Mouse (Mus musculus) left cerebral cortex, adult 2 months (tissue): ENCODE measurements at regions not wholly inside any gene's neighbourhood (a gene's known extent, or its start where the extent isn't known, plus 50 kb on each side); places are given as distances from the start of the nearest gene placed in this dataset.
A peak's percentile ranks its signal among the peaks of the same experiment; 100 is the strongest.

ENCODE experiments used
- DNase-seq, 2 experiments: peaks; one replicate each; pipeline ENCODE4 v3.0.0; 2021 to 2022; ENCODE audit warnings: low spot score in 2 of 2, mixed read lengths in 1 of 2; ENCODE audit errors: extremely low spot score in 1 of 2
- H3K27ac ChIP-seq: fragments of 200-600 bp; 2 replicates; pipeline ENCODE4 v1.8.1; 2022
- H3K4me3 ChIP-seq: fragments of 200-600 bp; 2 replicates; pipeline ENCODE4 v1.8.1; 2022
- CTCF ChIP-seq: fragments of 200-600 bp; IDR thresholded peaks from 2 replicates; pipeline ENCODE4 v1.8.1; 2022; ENCODE audit warnings: antibody characterized with exemption, mild to moderate bottlenecking, moderate library complexity
- intact Hi-C: fragments of 180-260 bp; cut with DNase I; formaldehyde crosslinking; loops from one replicate; pipeline ENCODE4 v1.15.1; 2025

DNA sequence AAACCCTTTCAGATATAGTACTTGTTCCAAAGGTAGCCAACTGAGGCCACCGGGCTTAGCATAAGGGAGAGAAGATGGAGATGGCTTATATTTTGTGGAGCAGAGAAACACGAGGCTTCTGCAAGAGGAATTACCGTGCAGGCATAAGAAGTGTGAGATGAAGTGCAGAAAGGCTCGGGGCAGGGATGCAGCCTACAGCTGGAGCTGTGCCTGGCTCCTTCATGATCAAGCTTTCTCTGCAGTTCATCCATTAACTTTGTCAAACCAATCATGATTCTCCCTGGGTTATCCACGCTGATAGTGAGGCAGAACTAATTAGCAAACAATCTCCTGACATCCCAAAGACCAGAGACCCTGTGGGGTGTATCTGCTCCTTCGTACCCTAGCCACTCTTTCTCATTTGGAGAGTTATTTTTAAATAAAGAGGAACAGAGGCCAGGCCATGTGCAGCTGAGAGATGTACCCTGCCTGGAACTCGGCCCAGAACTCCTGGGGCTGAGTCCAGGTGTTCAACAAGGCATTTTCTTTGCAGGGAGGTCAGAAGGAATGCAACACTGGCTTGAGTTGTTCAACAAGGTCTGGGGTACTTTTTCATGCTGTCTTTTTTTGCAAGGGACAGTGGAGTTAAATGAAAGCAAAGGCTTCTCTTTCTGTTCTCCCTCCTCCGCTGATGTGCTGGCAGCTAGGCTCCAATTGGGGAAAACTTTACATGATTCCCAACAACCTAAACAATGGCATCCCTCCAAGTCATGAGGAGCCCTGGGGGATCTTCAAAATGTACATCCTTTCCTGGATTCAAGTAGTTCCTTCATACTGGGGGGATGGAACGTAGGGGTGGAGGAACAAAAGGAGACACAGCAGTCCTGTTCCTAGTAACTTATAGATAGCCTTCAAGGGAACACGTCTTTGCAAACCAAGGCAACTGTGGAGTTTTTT is 610.4 kb upstream of the Fam92a start:
- DNase-seq: no peak
- Histone ChIP-seq H3K4me3 (no peak overlapping the region), H3K27ac (no peak overlapping the region)
- TF ChIP-seq CTCF: no peak
- intact Hi-C loops: no loop called here

DNA sequence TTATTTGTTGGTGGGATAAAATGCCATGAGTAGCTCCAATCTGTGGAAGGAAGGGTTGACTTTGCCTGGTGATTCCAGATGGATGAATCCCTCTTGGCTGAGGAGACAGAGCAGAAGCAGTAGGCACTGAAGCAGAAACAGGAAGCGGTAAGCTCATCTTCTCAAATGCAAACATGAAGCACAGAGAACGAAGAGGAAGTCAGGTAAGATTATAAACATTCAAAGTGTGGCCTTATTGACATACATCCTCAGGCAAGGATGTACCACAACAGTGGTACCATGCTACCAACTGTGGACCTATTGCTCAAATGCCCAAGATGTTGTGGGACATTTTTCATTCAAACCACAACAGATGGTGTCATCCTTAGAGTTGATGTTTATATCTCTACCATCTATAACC is 608.4 kb upstream of the Fam92a start:
- Histone ChIP-seq H3K4me3 (no peak overlapping the region), H3K27ac (no peak overlapping the region)
- TF ChIP-seq CTCF: no peak
- intact Hi-C loops: no loop called here
- no peak for DNase-seq

DNA sequence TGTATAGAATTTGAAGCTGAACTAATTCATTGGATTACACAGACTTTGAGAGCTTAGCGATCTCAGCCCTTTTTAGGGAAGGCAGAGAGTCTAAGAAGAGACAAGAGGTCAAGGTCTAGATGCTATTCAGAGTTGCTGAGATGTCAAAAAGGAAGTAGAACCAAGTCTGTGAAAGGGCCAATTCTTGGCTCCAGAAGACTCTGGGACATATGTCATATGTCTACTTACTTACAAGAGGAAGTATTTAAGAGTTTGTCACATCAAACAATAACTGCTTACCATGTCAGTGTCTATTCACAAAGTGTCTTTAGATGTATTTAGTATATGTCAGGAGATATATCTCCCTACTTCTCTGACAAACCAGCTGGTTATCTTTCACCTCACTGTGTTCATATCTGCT is 607.4 kb upstream of the Fam92a start:
- Histone ChIP-seq H3K27ac (no peak overlapping the region), H3K4me3 (no peak overlapping the region)
- intact Hi-C loops: no loop called here
- no peak for DNase-seq
- no peak for TF ChIP-seq CTCF

DNA sequence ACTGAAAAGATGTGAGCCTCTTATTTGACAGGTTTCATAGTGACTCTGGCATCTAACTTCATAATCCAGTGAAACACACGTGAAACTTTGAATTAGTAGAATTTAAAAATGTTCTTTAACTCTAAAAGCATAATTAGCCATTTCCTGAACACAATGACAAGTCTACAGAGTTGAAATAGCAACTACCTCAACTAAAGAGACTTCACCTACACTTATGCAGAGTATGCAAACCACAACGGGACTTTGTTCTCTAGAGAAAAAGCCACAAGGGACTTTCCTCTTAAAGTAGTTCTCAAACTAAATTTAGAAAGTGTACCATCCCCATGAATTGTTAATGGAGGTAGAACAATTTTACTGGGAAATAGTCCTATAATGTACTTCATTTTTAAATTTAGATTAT is 606.3 kb upstream of the Fam92a start:
- DNase-seq: no peak
- intact Hi-C loops: no loop called here
- Histone ChIP-seq H3K27ac (no peak overlapping the region), H3K4me3 (no peak overlapping the region)
- no peak for TF ChIP-seq CTCF

DNA sequence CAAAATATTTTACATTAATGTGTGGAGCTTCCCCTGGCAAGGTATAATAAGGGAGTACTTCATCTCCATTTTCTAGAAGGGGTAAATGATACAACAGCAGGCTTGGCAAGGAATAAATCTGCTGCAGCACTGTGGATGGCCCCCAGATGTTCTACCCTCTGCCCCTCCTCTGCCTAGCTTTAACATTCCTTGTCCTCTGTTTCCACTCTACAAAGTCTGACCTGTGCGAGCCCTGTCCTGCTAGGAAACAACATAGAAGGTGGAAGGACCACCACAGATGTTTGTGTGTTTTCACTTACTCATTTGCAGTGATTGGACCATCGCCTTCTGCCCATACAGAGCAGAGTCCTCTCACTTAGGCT is 604.4 kb upstream of the Fam92a start:
- DNase-seq: no peak
- H3K4me3 ChIP-seq: no peak overlapping the region
- TF ChIP-seq CTCF: no peak
- intact Hi-C loops: no loop called here
- H3K27ac ChIP-seq: no peak overlapping the region

DNA sequence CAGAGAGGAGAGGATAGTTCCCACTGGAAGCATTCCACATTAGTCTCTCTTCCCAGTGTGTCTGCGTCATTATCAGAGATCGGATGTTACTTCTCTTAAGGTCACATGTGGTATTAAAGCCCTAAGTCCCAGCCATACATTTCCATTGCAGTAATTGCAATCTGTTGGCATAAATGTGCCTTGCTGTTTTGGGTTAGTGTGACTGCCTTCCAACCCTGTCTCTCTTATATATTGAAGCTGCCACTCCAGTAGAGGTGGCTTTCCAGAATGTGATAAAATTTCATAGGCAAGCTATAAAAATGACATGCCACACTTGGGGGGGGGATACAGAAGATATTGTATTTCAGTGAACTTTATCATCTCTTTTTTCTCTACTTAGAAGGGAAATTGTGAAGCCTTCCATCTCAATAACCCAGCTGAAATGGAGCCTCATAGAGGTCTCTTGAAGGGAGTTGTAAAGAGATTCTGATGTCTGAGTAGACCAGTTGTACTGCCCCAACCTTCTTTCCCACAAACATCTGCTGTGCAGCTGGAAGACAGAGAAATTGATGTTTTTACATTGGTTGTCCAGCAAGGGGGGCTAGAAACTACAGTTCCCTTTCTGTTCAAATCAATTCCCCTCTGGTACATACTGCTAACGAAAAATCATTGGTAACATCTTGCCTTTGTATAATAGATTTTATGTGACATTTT is 603.9 kb upstream of the Fam92a start:
- no peak overlapping the region for H3K27ac ChIP-seq
- H3K4me3 ChIP-seq: no peak overlapping the region
- TF ChIP-seq CTCF: peak; percentile 13
- DNase-seq: no peak
- intact Hi-C loops: no loop called here

DNA sequence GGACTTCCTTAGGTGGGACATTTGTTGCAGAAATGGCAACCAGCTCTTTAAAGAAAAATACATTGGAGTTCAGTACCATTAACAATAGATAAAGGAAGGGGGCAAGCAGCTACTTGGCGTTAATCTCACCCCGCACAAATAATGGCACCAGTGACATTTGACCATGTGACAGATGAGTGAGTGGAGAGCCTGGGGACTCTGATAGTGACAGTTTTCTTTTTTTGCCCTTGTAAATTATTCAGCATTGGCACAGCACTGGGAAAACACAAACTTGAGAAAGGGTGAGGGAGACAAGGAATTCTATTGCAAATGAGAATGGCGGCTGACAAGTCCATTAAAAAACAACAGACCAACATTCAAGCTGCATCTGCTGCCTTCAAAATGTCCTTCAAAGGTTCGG is 603.3 kb upstream of the Fam92a start:
- no peak for DNase-seq
- no peak overlapping the region for H3K4me3 ChIP-seq
- intact Hi-C loops: no loop called here
- no peak for TF ChIP-seq CTCF
- H3K27ac ChIP-seq: no peak overlapping the region

DNA sequence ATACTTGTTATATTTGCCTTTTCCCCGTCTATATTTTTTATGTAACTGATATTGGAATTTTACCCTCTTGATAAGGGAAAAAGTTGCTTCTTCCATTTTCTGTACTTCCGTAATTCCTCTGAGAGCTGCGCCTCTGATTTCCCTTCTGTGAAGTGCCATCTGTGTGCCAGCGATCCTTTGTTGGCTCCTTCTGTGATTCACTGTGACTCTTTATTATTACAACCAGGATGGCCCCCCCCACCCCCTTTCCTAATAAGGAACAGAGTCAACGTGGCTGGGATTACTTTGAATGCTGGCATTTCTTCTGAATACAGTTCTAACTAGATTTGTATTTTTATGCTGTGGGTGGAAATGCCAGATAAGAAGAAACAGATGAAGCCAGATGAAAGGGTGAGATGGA is 602.9 kb upstream of the Fam92a start:
- no peak for DNase-seq
- no peak overlapping the region for H3K4me3 ChIP-seq
- H3K27ac ChIP-seq: no peak overlapping the region
- intact Hi-C loops: no loop called here
- TF ChIP-seq CTCF: no peak

DNA sequence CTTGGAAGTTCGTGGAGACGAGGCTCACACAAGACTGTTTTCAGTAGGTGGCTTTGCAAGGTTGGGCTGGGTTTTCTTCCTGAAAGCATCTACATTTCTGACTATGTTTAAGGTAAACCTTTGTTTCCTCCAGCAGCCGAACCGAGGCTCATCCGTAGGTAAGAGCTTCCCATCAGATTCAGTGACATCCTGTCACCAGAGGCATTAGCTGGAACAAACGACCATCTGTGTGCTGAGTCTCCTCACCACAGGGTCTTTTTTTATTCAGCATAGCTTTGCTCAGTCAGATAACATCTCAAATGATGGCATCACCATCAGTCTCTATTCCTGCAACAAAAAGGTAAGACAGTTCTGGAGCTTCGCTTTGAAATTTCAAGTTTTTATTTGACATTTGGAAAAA is 601.4 kb upstream of the Fam92a start:
- DNase-seq: no peak
- TF ChIP-seq CTCF: no peak
- intact Hi-C loops: no loop called here
- H3K4me3 ChIP-seq: no peak overlapping the region
- no peak overlapping the region for H3K27ac ChIP-seq

DNA sequence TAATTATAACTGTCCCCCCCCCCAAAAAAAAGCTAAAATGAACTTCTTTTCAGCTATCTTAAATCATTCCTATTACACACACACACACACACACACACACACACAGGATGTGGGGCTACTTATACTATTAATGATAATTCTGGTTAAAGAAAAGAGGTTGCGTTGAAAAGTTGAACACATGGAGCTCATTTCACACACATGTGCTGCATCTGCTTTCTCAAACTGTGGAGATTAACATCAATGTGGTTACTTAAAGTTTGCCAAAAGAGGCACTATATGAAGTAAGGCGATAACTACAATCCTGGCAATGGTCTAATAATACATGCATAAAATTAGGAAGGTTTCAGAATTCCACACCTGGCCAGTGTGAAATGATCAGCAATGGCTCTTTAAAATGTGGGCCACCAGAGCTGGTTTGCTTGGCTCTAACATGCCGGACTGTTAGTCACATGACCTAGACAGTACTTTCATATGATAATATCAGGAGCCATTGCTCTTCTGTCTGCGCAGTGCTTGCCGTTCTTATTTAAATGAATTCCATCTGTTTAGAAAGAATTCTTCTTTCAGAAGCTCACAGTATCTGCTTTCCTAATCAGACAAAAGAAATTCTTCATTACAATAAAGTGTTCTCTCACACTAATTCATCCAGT is 598.4 kb upstream of the Fam92a start:
- no peak overlapping the region for H3K27ac ChIP-seq
- intact Hi-C loops: no loop called here
- H3K4me3 ChIP-seq: no peak overlapping the region
- TF ChIP-seq CTCF: no peak
- no peak for DNase-seq

DNA sequence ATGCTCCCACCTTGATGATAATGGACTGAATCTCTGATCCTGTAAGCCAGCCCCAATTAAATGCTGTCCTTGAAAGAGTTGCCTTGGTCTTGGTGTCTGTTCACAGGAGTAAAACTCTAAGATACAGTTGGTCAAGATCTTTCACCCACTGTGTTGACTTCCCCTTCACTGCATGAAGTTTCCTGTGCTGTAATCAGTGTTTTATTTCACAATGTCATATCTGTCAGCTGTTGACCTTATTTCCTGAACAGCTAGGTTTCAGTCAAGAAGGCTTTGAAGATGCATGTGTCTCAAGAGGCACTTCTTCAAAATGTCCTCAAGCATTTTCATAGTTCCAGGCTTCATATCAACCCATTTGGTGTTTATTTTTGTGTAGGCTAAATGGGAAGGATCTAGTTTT is 597.3 kb upstream of the Fam92a start:
- intact Hi-C loops: no loop called here
- H3K4me3 ChIP-seq: no peak overlapping the region
- H3K27ac ChIP-seq: no peak overlapping the region
- DNase-seq: no peak
- TF ChIP-seq CTCF: no peak

DNA sequence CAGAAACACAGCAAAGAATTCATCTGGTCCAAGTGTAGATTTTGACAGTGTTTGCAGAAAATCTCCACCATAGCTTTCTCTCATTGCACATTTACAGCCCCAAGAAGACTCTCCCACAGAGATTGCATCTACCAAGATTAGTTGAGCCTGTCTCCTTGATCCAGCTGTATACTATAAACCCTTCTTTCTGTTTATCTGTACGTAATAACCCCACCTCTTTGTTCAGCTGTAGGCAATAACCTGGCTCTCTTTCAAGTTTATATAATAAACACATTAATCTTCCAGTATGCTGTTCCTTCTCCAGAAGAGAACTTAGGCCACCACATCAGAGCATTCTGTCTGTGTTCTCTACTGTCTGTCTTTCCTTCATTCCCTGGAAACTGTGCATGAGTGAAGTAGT is 594.9 kb upstream of the Fam92a start:
- Histone ChIP-seq H3K4me3 (no peak overlapping the region), H3K27ac (no peak overlapping the region)
- no peak for DNase-seq
- no peak for TF ChIP-seq CTCF
- intact Hi-C loops: no loop called here
